Mouse (Mus musculus) megakaryocyte, embryonic 14.5 days (primary cell): ENCODE results near the gene Ppfia4. TPM values are rescaled to one million over a fixed set of nuclear protein-coding genes. Genes with fewer than 3 reads are reported as not detected.

Experiments used
- H3K27me3 ChIP-seq: replicated peaks from 2 replicates; pipeline ENCODE3; 2012; ENCODE audit warnings: inconsistent platforms
- H3K36me3 ChIP-seq: replicated peaks from 2 replicates; pipeline ENCODE3; 2012; ENCODE audit warnings: low read length, inconsistent platforms, mixed read lengths
- H3K4me1 ChIP-seq: 2 replicates; pipeline ENCODE4 v1.6.1; 2012; ENCODE audit warnings: inconsistent platforms
- H3K4me3 ChIP-seq: replicated peaks from 2 replicates; pipeline ENCODE3; 2012; ENCODE audit warnings: moderate library complexity, mild to moderate bottlenecking, inconsistent platforms
- H3K9me3 ChIP-seq: 2 replicates; pipeline ENCODE4 v1.6.1; 2012; ENCODE audit warnings: inconsistent platforms
- FLI1 ChIP-seq: IDR thresholded peaks from 2 replicates; pipeline ENCODE4 v1.6.1; 2012; ENCODE audit warnings: low read length, inconsistent platforms, mixed read lengths
- GATA1 ChIP-seq: IDR thresholded peaks from 3 replicates; pipeline ENCODE4 v1.6.1; 2012; ENCODE audit warnings: mixed read lengths, low read length, inconsistent platforms, borderline replicate concordance
- polyA plus RNA-seq: library from polyadenylated mRNA; stranded (reverse); fragments of >175 nt; gene quantifications from 2 replicates; pipeline ENCODE4 v1.2.3, GENCODE M21; 2012; ENCODE audit warnings: low replicate concordance; ENCODE audit not compliant: insufficient read depth

Ppfia4 gene
- polyA plus RNA-seq, 1 experiment: 2.1 TPM

- peaks cover 47% of the 10 kb centered on the region for H3K4me1 ChIP-seq
- no peaks in the 10 kb centered on the region for H3K9me3 ChIP-seq
- no peaks in the 10 kb centered on the region for H3K27me3 ChIP-seq
- peak overlapping the region; percentile 96 for H3K4me3 ChIP-seq
- TF ChIP-seq FLI1: no peak
- no peak for TF ChIP-seq GATA1
- peaks cover 43% of the 10 kb centered on the region for H3K36me3 ChIP-seq
Measured at GRCm38 (mm10) chr1:134360656-134361055, 27.9 kb upstream of the Ppfia4 start.

- H3K27me3 ChIP-seq: no peaks in the 10 kb centered on the region
- peaks cover 75% of the 10 kb centered on the region for H3K36me3 ChIP-seq
- peaks cover 27% of the 10 kb centered on the region for H3K4me1 ChIP-seq
- TF ChIP-seq GATA1 (no peak), FLI1 (no peak)
- no peak overlapping the region for H3K4me3 ChIP-seq
- H3K9me3 ChIP-seq: no peaks in the 10 kb centered on the region
Measured at GRCm38 (mm10) chr1:134357461-134357860, 24.7 kb upstream of the Ppfia4 start.

GRCm38 (mm10) chr1:134353326-134353725, 20.6 kb upstream of the Ppfia4 start:
- Histone ChIP-seq H3K36me3 (peaks cover 91% of the 10 kb centered on the region), H3K27me3 (no peaks in the 10 kb centered on the region)
- TF ChIP-seq GATA1 (no peak), FLI1 (no peak)

GRCm38 (mm10) chr1:134347791-134348190, 15.1 kb upstream of the Ppfia4 start:
- TF ChIP-seq GATA1 (no peak), FLI1 (no peak)
- Histone ChIP-seq H3K4me1 (peaks cover 47% of the 10 kb centered on the region), H3K27me3 (peaks cover 9% of the 10 kb centered on the region), H3K36me3 (peaks cover 79% of the 10 kb centered on the region), H3K9me3 (no peaks in the 10 kb centered on the region), H3K4me3 (no peak overlapping the region)

More at GRCm38 (mm10) chr1:134353326-134353725, 20.6 kb upstream of the Ppfia4 start:
- no peaks in the 10 kb centered on the region for H3K9me3 ChIP-seq
- H3K4me3 ChIP-seq: no peak overlapping the region
- peaks cover 8% of the 10 kb centered on the region for H3K4me1 ChIP-seq

GRCm38 (mm10) chr1:134345075-134345474, 12.3 kb upstream of the Ppfia4 start:
- H3K4me1 ChIP-seq: peaks cover 55% of the 10 kb centered on the region
- peaks cover 52% of the 10 kb centered on the region for H3K36me3 ChIP-seq
- H3K4me3 ChIP-seq: no peak overlapping the region
- peaks cover 20% of the 10 kb centered on the region for H3K27me3 ChIP-seq
- no peak for TF ChIP-seq FLI1
- no peak for TF ChIP-seq GATA1
- no peaks in the 10 kb centered on the region for H3K9me3 ChIP-seq

GRCm38 (mm10) chr1:134344005-134344950, 11.6 kb upstream of the Ppfia4 start:
- H3K4me3 ChIP-seq: peak overlapping the region; percentile 87
- H3K4me1 ChIP-seq: peaks cover 55% of the 10 kb centered on the region
- peaks cover 4% of the 10 kb centered on the region for H3K9me3 ChIP-seq
- peaks cover 44% of the 10 kb centered on the region for H3K36me3 ChIP-seq
- TF ChIP-seq FLI1: no peak
- no peak for TF ChIP-seq GATA1
- H3K27me3 ChIP-seq: peaks cover 20% of the 10 kb centered on the region

- peaks cover 39% of the 10 kb centered on the region for H3K36me3 ChIP-seq
- H3K4me1 ChIP-seq: peaks cover 55% of the 10 kb centered on the region
- H3K27me3 ChIP-seq: peaks cover 20% of the 10 kb centered on the region
- H3K4me3 ChIP-seq: no peak overlapping the region
- TF ChIP-seq FLI1 (no peak), GATA1 (no peak)
- H3K9me3 ChIP-seq: peaks cover 4% of the 10 kb centered on the region
Measured at GRCm38 (mm10) chr1:134343567-134343966, 10.8 kb upstream of the Ppfia4 start.

GRCm38 (mm10) chr1:134342781-134343310, 10.1 kb upstream of the Ppfia4 start:
- no peak for TF ChIP-seq GATA1
- TF ChIP-seq FLI1: no peak
- Histone ChIP-seq H3K4me1 (peaks cover 53% of the 10 kb centered on the region), H3K27me3 (peaks cover 20% of the 10 kb centered on the region), H3K36me3 (peaks cover 32% of the 10 kb centered on the region), H3K4me3 (no peak overlapping the region), H3K9me3 (peaks cover 4% of the 10 kb centered on the region)

GRCm38 (mm10) chr1:134342278-134342664, 9.5 kb upstream of the Ppfia4 start:
- peaks cover 24% of the 10 kb centered on the region for H3K27me3 ChIP-seq
- H3K4me3 ChIP-seq: no peak overlapping the region
- H3K4me1 ChIP-seq: peaks cover 53% of the 10 kb centered on the region
- H3K36me3 ChIP-seq: peaks cover 27% of the 10 kb centered on the region
- TF ChIP-seq GATA1 (no peak), FLI1 (no peak)
- H3K9me3 ChIP-seq: peaks cover 4% of the 10 kb centered on the region

GRCm38 (mm10) chr1:134341641-134342277, 9.0 kb upstream of the Ppfia4 start:
- H3K9me3 ChIP-seq: peaks cover 4% of the 10 kb centered on the region
- H3K27me3 ChIP-seq: peaks cover 24% of the 10 kb centered on the region
- H3K4me3 ChIP-seq: no peak overlapping the region
- peaks cover 54% of the 10 kb centered on the region for H3K4me1 ChIP-seq
- H3K36me3 ChIP-seq: peaks cover 21% of the 10 kb centered on the region
- TF ChIP-seq GATA1 (no peak), FLI1 (no peak)
